14 mouse cellular contexts compared by ENCODE assay signal in the genomic region with DNA sequence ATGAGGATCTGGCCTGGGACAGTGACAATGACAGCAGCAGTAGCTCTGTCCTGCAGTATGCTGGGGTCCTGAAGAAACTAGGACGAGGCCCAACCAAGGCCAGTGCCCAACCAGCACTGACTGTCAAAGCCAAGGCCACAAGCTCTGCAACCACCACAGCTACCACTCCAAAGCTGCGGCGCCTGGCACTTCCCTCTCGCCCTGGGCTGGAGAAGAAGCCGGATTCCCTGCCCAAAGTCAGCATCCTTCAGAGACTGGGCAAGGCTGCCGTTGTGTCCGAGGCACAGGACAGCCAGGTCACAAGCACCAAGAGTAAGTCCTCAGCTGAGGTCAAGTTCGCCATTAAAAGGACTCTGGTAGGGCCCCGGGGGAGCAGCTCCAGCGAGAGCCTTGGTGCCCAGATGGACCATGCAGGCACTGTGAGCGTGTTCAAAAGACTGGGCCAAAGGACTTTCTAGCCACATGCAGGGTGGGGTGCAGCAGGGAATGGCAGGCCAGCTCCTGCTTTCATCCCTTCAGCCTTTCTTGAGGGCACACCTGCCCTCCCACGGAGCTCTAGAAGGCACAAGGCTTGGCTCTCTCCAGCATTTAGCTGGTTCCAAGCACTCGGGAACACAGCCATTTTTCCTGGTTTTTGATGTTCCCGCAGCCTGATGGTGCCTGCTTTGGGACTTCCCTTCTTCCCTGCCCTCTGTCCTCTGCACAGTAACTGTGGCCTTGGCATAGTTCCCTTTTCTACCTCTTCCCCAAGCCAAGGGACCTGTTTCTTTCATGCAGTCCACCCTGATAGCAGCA. TPM values are rescaled to one million over a fixed set of nuclear protein-coding genes. Genes with fewer than 3 reads are reported as not detected.
"Had no signal": no experiment of that assay in that cellular context is flagged by ENCODE, and none has a peak within 500 bp of the region (broad histone marks: within the 10 kb centered on the region; RNA-seq: fewer than 3 reads in every experiment).

No protein-coding gene starts in this region.

- H3K4me1 ChIP-seq: limb, embryonic 15.5 days; neural tube, embryonic 12.5 days had no signal

- DNase-seq: kidney, adult 18-20 months; kidney, postnatal 10 days; kidney, postnatal 4 days; left cerebral cortex, postnatal 4 days; lung, adult 18-20 months; lung, postnatal 36 days; midbrain, embryonic 14.5 days; right cerebral cortex, postnatal 14 days; thymus, postnatal 4 days had no signal

- H3K4me3 ChIP-seq: layer of hippocampus, adult 2 months; limb, embryonic 15.5 days; neural tube, embryonic 12.5 days had no signal

- H3K27ac ChIP-seq: layer of hippocampus, adult 2 months; limb, embryonic 15.5 days; liver, embryonic 14.5 days; neural tube, embryonic 12.5 days had no signal

- H3K9me3 ChIP-seq: limb, embryonic 15.5 days; neural tube, embryonic 12.5 days had no signal

- H3K4me2 ChIP-seq: limb, embryonic 15.5 days; neural tube, embryonic 12.5 days had no signal

- H3K9ac ChIP-seq: limb, embryonic 15.5 days; liver, embryonic 14.5 days; neural tube, embryonic 12.5 days had no signal

- H3K27me3 ChIP-seq: limb, embryonic 15.5 days; neural tube, embryonic 12.5 days had no signal

RNA-seq across cellular contexts. Expression of a gene that starts 57.5 kb away (rescaled TPM):
- total RNA-seq: monocyte, adult 5-6 weeks had no signal
